Mouse (Mus musculus): ENCODE data around the gene Prss2.

DNA sequence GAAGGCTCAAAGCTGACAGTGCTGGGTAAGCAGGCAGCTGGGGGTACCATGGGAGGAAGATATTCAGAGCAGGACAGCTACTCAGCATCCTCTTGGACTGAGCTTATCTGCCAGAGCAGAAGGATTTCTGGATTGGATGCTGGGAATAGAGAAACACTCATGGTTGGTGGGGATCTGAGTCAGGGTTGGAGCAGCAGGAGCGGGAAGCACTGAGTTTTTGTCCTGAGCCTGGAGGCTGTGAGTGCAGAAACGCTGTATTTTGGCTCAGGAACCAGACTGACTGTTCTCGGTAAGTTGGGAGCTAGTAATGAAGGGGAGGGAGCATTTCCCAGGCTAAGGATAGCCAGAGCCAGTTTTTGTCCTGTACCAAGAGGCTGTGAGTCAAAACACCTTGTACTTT, 21.4 kb downstream of the Prss2 start:
- TF ChIP-seq GATA1 (IDR thresholded peaks at IDR 0.05; ENCODE audit: borderline replicate concordance, low read length), result no peak
- no peak for TF ChIP-seq FLI1 (IDR thresholded peaks at IDR 0.05; ENCODE audit: low read length)
